Mouse (Mus musculus) hindbrain, embryonic 16.5 days (tissue): ENCODE results near the gene Tusc2. TPM values are rescaled to one million over a fixed set of nuclear protein-coding genes. Genes with fewer than 3 reads are reported as not detected.

Experiments
- ATAC-seq: fragments of 200-750 bp; cut with Nextera tagmentation; 2 replicates; pipeline ENCODE4 v1.8.0; 2017; ENCODE audit warnings: moderate TSS enrichment, moderate library complexity
- H3K27ac ChIP-seq: fragments of 300-500 bp; sonication (generic); 2 replicates; pipeline ENCODE4 v1.5.1; 2014; ENCODE audit warnings: low read depth, mild to moderate bottlenecking, control low read depth, low read length, moderate library complexity
- H3K27me3 ChIP-seq: fragments of 300-500 bp; sonication (generic); replicated peaks from 2 replicates; pipeline ENCODE4 v1.6.1; 2014; ENCODE audit warnings: low read length; ENCODE audit not compliant: control insufficient read depth, insufficient read depth
- H3K36me3 ChIP-seq: fragments of 300-500 bp; sonication (generic); 2 replicates; pipeline ENCODE4 v1.6.1; 2014; ENCODE audit warnings: mild to moderate bottlenecking, low read length, moderate library complexity, mixed read lengths; ENCODE audit not compliant: control insufficient read depth, insufficient read depth
- H3K4me1 ChIP-seq: fragments of 300-500 bp; sonication (generic); 2 replicates; pipeline ENCODE4 v1.6.1; 2014; ENCODE audit warnings: low read depth, low read length; ENCODE audit not compliant: control insufficient read depth, insufficient read depth
- H3K4me2 ChIP-seq: fragments of 300-500 bp; sonication (generic); 2 replicates; pipeline ENCODE4 v1.6.1; 2014; ENCODE audit warnings: mild to moderate bottlenecking, low read length, control low read depth, moderate library complexity
- H3K4me3 ChIP-seq: fragments of 300-500 bp; sonication (generic); 2 replicates; pipeline ENCODE4 v1.5.1; 2014; ENCODE audit warnings: mild to moderate bottlenecking, low read length, control low read depth, moderate library complexity
- H3K9ac ChIP-seq: fragments of 300-500 bp; sonication (generic); 2 replicates; pipeline ENCODE4 v1.6.1; 2014; ENCODE audit warnings: low read depth, mild to moderate bottlenecking, control low read depth, low read length, moderate library complexity
- H3K9me3 ChIP-seq: fragments of 300-500 bp; sonication (generic); 2 replicates; pipeline ENCODE4 v1.6.1; 2014; ENCODE audit warnings: mild to moderate bottlenecking, low read length, moderate library complexity; ENCODE audit not compliant: control insufficient read depth
- WGBS: fragments of 180-500 bp; shearing (Covaris S2); extraction: QIAGEN DNeasy Blood & Tissue Kit; methylation state at CpG from one replicate; pipeline ENCODE4 v1.1.7; 2014; 5-methylcytosine and 5-hydroxymethylcytosine counted together
- polyA plus RNA-seq: library from polyadenylated mRNA; unstranded; fragments of >200 nt; fragmentation: Nextera tagmentation; extraction: Ambion mirVana; gene quantifications from 2 replicates; pipeline ENCODE4 v1.2.1, GENCODE M21; 2015

Tusc2 gene
- polyA plus RNA-seq, 1 experiment from 2014 or later = 134 TPM

DNA sequence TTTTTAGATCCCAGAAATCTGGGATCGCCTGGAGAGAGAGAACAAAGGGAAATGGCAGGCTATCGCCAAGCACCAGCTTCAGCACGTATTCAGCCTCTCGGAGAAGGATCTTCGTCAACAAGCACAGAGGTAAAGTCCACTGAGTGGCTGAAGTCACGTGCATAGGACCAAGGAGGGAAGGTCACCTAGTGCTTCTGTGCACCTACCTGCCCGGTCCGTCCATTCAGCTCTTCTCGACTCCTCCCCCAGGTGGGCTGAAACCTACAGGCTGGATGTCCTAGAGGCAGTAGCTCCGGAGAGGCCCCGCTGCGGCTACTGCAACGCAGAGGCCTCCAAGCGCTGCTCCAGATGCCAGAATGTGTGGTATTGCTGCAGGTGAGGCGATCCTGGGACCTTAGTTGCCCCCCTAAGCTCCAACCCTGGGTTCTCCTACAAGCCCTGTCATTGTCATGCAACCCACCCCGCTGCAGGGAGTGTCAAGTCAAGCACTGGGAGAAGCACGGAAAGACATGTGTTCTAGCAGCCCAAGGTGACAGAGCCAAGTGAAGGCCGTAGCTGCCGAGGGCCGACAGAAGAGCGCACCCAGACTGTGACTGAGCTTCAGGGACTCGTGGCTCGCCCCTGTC lies 12.5 kb upstream of the Tusc2 start:
- no peaks in the 10 kb centered on the region for H3K36me3 ChIP-seq
- H3K4me1 ChIP-seq = peaks cover 31% of the 10 kb centered on the region
- H3K4me2 ChIP-seq = peak overlapping the region; percentile 73
- H3K27me3 ChIP-seq = peaks cover 24% of the 10 kb centered on the region
- H3K9ac ChIP-seq = no peak overlapping the region
- H3K27ac ChIP-seq = no peak overlapping the region
- WGBS = 33% methylated on average over 23 of the region's 23 CpGs
- peak overlapping the region; percentile 43; the same call in 1 of the 2 replicates for H3K4me3 ChIP-seq
- ATAC-seq = no peak
- H3K9me3 ChIP-seq = no peaks in the 10 kb centered on the region

DNA sequence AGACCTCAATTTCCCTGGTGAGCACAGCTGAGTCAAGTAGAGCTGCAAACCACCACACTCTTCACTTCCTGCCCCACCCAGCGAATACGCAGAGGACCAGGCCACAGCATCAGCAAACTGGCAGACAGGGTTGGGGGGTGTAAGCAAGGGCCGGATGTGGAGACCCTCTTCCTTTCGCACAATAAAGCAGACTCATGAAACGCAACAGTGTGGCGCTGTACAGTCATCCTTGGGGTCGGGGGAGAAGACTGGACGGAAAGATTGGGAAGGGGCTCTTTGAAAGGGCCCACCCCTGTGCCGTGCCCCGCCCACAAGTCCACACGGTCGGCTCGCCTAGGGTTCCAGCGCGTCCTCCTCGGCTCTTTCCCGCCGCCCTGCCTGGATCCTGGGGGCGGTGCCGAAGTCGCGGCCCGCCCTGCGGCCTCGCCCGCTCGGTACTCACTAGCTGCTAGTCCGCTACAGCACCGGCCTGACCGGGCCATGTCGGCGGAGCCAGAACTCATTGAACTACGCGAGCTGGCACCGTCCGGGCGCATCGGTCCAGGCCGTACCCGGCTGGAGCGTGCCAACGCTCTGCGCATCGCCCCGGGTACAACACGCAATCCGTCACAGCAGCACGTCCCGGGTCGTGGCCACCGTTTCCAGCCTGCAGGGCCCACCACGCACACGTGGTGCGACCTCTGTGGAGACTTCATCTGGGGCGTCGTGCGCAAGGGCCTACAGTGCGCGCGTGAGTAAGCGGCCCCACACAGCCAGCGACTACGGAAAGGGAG lies 11.8 kb upstream of the Tusc2 start, which contains the start of gene Rassf1:
Gene Rassf1, plus strand, starts transcription at position 439 of the 773 bp plus-strand sequence.
- Histone ChIP-seq H3K27me3 (peaks cover 24% of the 10 kb centered on the region), H3K27ac (peak within 1 kb of the TSS; percentile 14; the same call in 1 of the 2 replicates), H3K9me3 (no peaks in the 10 kb centered on the region), H3K4me3 (peak within 1 kb of the TSS; percentile 43), H3K36me3 (no peaks in the 10 kb centered on the region), H3K4me2 (peak within 1 kb of the TSS; percentile 73), H3K4me1 (peaks cover 38% of the 10 kb centered on the region), H3K9ac (peak within 1 kb of the TSS; percentile 68)
- ATAC-seq = no peak
- 3% methylated on average over 57 of the region's 63 CpGs for WGBS

- WGBS = 15% methylated on average over 8 of the region's 8 CpGs
- no peak for ATAC-seq
- H3K27ac ChIP-seq = 0 out of 2 replicates have a peak overlapping the region, but pooled peaks have one; percentile 14
- peak overlapping the region; percentile 68 for H3K9ac ChIP-seq
- H3K9me3 ChIP-seq = no peaks in the 10 kb centered on the region
- H3K4me3 ChIP-seq = peak overlapping the region; percentile 43
- peaks cover 40% of the 10 kb centered on the region for H3K4me1 ChIP-seq
- peaks cover 24% of the 10 kb centered on the region for H3K27me3 ChIP-seq
- peak overlapping the region; percentile 73 for H3K4me2 ChIP-seq
- no peaks in the 10 kb centered on the region for H3K36me3 ChIP-seq
Observed at GRCm38 (mm10) chr9:107551890-107552355, 11.1 kb upstream of the Tusc2 start.

- peaks cover 5% of the 10 kb centered on the region for H3K36me3 ChIP-seq
- no peak overlapping the region; the same call in 1 of the 2 replicates for H3K4me3 ChIP-seq
- H3K4me2 ChIP-seq = peak overlapping the region; percentile 96; the same call in 1 of the 2 replicates
- H3K9ac ChIP-seq = no peak overlapping the region; the same call in 1 of the 2 replicates
- WGBS = 81% methylated on average over 5 of the region's 5 CpGs
- H3K27me3 ChIP-seq = peaks cover 24% of the 10 kb centered on the region
- H3K27ac ChIP-seq = no peak overlapping the region
- H3K4me1 ChIP-seq = peaks cover 34% of the 10 kb centered on the region
- no peaks in the 10 kb centered on the region for H3K9me3 ChIP-seq
- no peak for ATAC-seq
Observed at GRCm38 (mm10) chr9:107552690-107553393, 10.2 kb upstream of the Tusc2 start.

DNA sequence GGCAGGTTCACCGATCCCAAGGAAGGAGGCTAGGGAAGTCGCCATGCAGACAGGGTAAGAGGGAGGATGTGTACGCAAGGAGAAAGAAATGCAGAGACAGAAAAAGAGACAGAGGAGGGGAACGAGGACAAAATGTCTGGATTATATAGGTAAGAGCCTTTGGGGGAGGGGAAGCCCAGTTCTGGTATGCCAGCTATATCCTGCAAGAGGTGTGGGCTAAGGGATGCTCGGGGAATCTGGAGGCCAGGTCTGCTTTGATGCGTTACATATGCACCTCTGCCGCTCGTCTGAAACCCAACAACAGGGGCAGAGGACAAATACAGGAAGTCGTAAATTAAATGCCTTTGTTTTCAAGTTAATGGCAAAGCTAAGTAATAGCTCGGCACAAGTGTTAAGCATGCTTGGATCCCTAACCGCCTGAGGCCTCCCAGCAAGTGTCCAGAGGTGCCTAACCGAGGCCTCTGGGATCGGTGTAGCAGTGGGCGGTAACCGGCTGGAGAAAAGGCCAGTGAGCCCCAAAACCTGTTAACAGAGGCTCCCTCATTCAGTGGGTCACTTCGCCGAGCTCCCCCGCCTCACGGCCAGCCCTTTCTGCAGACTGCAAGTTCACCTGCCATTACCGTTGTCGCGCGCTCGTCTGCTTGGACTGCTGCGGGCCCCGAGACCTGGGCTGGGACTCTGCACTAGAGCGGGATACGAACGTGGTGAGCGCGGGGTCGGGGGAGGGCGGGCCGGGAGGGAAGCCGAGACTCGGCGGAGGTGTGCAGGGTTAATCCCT lies 9.3 kb upstream of the Tusc2 start:
- 7% methylated on average over 35 of the region's 37 CpGs for WGBS
- peak; percentile 68 for ATAC-seq
- H3K27ac ChIP-seq = peak overlapping the region; percentile 92

DNA sequence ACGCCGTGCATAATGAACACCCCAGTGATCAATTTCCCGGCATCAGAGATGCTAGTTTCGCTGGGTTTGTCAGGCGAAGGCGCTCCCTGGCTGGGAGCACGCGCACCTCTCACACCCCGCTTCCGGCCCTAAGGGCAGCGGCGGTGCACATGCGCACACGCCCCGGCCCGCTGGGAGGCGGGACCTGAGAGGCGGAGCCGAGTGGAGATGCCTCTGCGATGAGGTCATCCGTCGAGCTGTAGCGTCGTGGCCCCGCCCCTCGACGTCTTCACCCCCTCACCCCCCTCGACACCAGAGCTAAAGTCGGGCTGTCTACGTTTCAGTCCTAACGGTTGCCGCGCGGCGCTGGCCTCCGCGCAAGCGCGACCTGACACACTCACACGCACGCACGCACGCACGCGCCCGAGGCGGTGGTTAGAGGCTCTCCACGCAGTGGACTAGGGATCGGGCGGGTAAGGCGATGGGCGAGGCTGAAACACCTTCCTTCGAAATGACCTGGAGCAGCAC lies 8.7 kb upstream of the Tusc2 start:
- Histone ChIP-seq H3K9me3 (no peaks in the 10 kb centered on the region), H3K4me1 (peaks cover 34% of the 10 kb centered on the region), H3K27me3 (peaks cover 22% of the 10 kb centered on the region), H3K4me2 (peak overlapping the region; percentile 96), H3K36me3 (peaks cover 15% of the 10 kb centered on the region), H3K9ac (peak overlapping the region; percentile 87), H3K4me3 (peak overlapping the region; percentile 81), H3K27ac (peak overlapping the region; percentile 92)
- peak; percentile 94 for ATAC-seq
- WGBS = under 1% methylated on average over 53 of the region's 53 CpGs

More for the DNA sequence above, 9.3 kb upstream of the Tusc2 start:
- Histone ChIP-seq H3K27me3 (peaks cover 24% of the 10 kb centered on the region), H3K9me3 (no peaks in the 10 kb centered on the region), H3K4me3 (peak overlapping the region; percentile 81), H3K4me2 (peak overlapping the region; percentile 96), H3K9ac (peak overlapping the region; percentile 80), H3K4me1 (peaks cover 34% of the 10 kb centered on the region), H3K36me3 (peaks cover 10% of the 10 kb centered on the region)

- Histone ChIP-seq H3K9ac (peak overlapping the region; percentile 87), H3K36me3 (peaks cover 22% of the 10 kb centered on the region), H3K4me2 (peak overlapping the region; percentile 96), H3K4me1 (peaks cover 34% of the 10 kb centered on the region), H3K4me3 (peak overlapping the region; percentile 81), H3K27ac (peak overlapping the region; percentile 92), H3K27me3 (peaks cover 19% of the 10 kb centered on the region), H3K9me3 (no peaks in the 10 kb centered on the region)
- ATAC-seq = no peak; the same call in none of the 2 replicates
- under 1% methylated on average over 23 of the region's 23 CpGs for WGBS
Observed at GRCm38 (mm10) chr9:107555031-107555457, 8.0 kb upstream of the Tusc2 start.

GRCm38 (mm10) chr9:107555701-107556100 lies 7.4 kb upstream of the Tusc2 start:
- H3K9me3 ChIP-seq = no peaks in the 10 kb centered on the region
- H3K4me1 ChIP-seq = peaks cover 34% of the 10 kb centered on the region
- H3K27ac ChIP-seq = no peak overlapping the region
- peaks cover 22% of the 10 kb centered on the region for H3K36me3 ChIP-seq
- H3K9ac ChIP-seq = peak overlapping the region; percentile 87
- 45% methylated on average over 2 of the region's 2 CpGs for WGBS
- no peak for ATAC-seq
- H3K27me3 ChIP-seq = peaks cover 15% of the 10 kb centered on the region
- H3K4me3 ChIP-seq = peak overlapping the region; percentile 81
- H3K4me2 ChIP-seq = peak overlapping the region; percentile 96
